Mouse (Mus musculus) liver, embryonic 14.5 days (tissue): Measurements from ENCODE around the gene Chn2. TPM values are rescaled to one million over a fixed set of nuclear protein-coding genes. Genes with fewer than 3 reads are reported as not detected.

ENCODE experiments used
- ATAC-seq: fragments of 200-750 bp; cut with Nextera tagmentation; 2 replicates; pipeline ENCODE4 v1.8.0; 2017; ENCODE audit warnings: moderate number of reproducible peaks, mild to moderate bottlenecking, moderate library complexity; ENCODE audit not compliant: insufficient read depth
- DNase-seq, 3 experiments: peaks; one replicate each; pipeline ENCODE4 v3.0.0-alpha.2; 2012 to 2013; ENCODE audit warnings: low read depth in 3 of 3, low spot score in 3 of 3
- H3K27ac ChIP-seq: fragments of 300-500 bp; sonication (generic); 2 replicates; pipeline ENCODE4 v1.5.1; 2014; ENCODE audit warnings: moderate library complexity, mild to moderate bottlenecking, control low read depth, inconsistent platforms
- H3K27me3 ChIP-seq: fragments of 300-500 bp; sonication (generic); 2 replicates; pipeline ENCODE4 v1.6.1; 2014; ENCODE audit warnings: mild to moderate bottlenecking, low read length, moderate library complexity; ENCODE audit not compliant: control insufficient read depth, insufficient read depth
- H3K36me3 ChIP-seq: fragments of 300-500 bp; sonication (generic); replicated peaks from 2 replicates; pipeline ENCODE4 v1.6.1; 2014; ENCODE audit warnings: low read depth; ENCODE audit not compliant: control insufficient read depth, insufficient read depth
- H3K4me1 ChIP-seq, 2 experiments: fragments of 200-500 bp in 1 of 2; fragments of 300-500 bp in 1 of 2; sonication (generic) in 1 of 2; replicated peaks; 2 replicates each; pipeline ENCODE4 v1.6.1; 2012 to 2014; ENCODE audit warnings: antibody characterized with exemption in 1 of 2, inconsistent platforms in 1 of 2, low read length in 1 of 2; ENCODE audit not compliant: control insufficient read depth in 2 of 2, insufficient read depth in 2 of 2
- H3K4me2 ChIP-seq: fragments of 300-500 bp; sonication (generic); 2 replicates; pipeline ENCODE4 v1.6.1; 2014; ENCODE audit warnings: low read depth, mild to moderate bottlenecking, control low read depth, moderate library complexity
- H3K4me3 ChIP-seq, 2 experiments: fragments of 200-500 bp in 1 of 2; fragments of 300-500 bp in 1 of 2; sonication (generic) in 1 of 2; 2 replicates each; pipeline ENCODE4 v1.5.1; 2012 to 2014; ENCODE audit warnings: low read depth in 2 of 2, low read length in 2 of 2, mild to moderate bottlenecking in 2 of 2, control low read depth in 1 of 2, inconsistent platforms in 1 of 2, moderate library complexity in 1 of 2; ENCODE audit not compliant: insufficient read depth in 1 of 2
- H3K9ac ChIP-seq: fragments of 300-500 bp; sonication (generic); replicated peaks from 2 replicates; pipeline ENCODE4 v1.6.1; 2014; ENCODE audit warnings: mild to moderate bottlenecking, control low read depth, moderate library complexity
- H3K9me3 ChIP-seq: fragments of 300-500 bp; sonication (generic); 2 replicates; pipeline ENCODE4 v1.6.1; 2016; ENCODE audit warnings: low read length, mixed read lengths; ENCODE audit not compliant: control insufficient read depth
- CTCF ChIP-seq: IDR thresholded peaks from 2 replicates; pipeline ENCODE4 v1.5.1; 2016; ENCODE audit warnings: antibody characterized with exemption, low read depth, control low read depth
- EP300 ChIP-seq: IDR thresholded peaks from 2 replicates; pipeline ENCODE4 v1.6.1; 2016; ENCODE audit warnings: antibody characterized with exemption, low read depth
- WGBS: fragments of 180-500 bp; shearing (Covaris S2); extraction: QIAGEN DNeasy Blood & Tissue Kit; methylation state at CpG from one replicate; pipeline ENCODE4 v1.1.7; 2014; ENCODE audit not compliant: insufficient replicate concordance; 5-methylcytosine and 5-hydroxymethylcytosine counted together
- polyA plus RNA-seq, 2 experiments: library from polyadenylated mRNA; depleted of rRNA in 1 of 2; stranded (reverse) in 1 of 2; unstranded in 1 of 2; fragments of >200 nt; fragmentation: Nextera tagmentation in 1 of 2; extraction: Ambion mirVana in 1 of 2; gene quantifications; 2 replicates each; pipeline versions ENCODE4 v1.2.1 to v1.2.3; 2012 to 2014

Gene Chn2
- polyA plus RNA-seq, 2 experiments = 1.7 to 4.3 TPM

GRCm38 (mm10) chr6:54030776-54031175, 8.6 kb upstream of the Chn2 start:
- no peak overlapping the region for H3K27ac ChIP-seq
- no peak overlapping the region for H3K4me2 ChIP-seq
- no peaks in the 10 kb centered on the region for H3K27me3 ChIP-seq
- H3K4me1 ChIP-seq = peaks cover 0 to 2% of the 10 kb centered on the region in 2 experiments; a peak in 1 of 4 replicates
- ATAC-seq (no peak), DNase-seq (no peak)
- 50% methylated on average over 3 of the region's 3 CpGs for WGBS
- H3K36me3 ChIP-seq = no peaks in the 10 kb centered on the region
- no peak for TF ChIP-seq CTCF
- no peak for TF ChIP-seq EP300
- H3K9me3 ChIP-seq = no peaks in the 10 kb centered on the region
- no peak overlapping the region for H3K4me3 ChIP-seq
- H3K9ac ChIP-seq = no peak overlapping the region

GRCm38 (mm10) chr6:54034471-54034870, 4.9 kb upstream of the Chn2 start:
- no peaks in the 10 kb centered on the region for H3K36me3 ChIP-seq
- H3K9me3 ChIP-seq = no peaks in the 10 kb centered on the region
- TF ChIP-seq CTCF = peak; percentile 82
- TF ChIP-seq EP300 = no peak
- H3K27me3 ChIP-seq = peaks cover 10% of the 10 kb centered on the region
- H3K4me1 ChIP-seq = peaks cover 0 to 5% of the 10 kb centered on the region in 2 experiments; a peak in 1 of 4 replicates
- no peak overlapping the region; the same call in 1 of the 2 replicates for H3K4me2 ChIP-seq
- DNase-seq (no peak), ATAC-seq (no peak)
- WGBS = 3% methylated on average over 9 of the region's 9 CpGs
- H3K9ac ChIP-seq = no peak overlapping the region
- no peak overlapping the region for H3K27ac ChIP-seq
- no peak overlapping the region for H3K4me3 ChIP-seq

DNA sequence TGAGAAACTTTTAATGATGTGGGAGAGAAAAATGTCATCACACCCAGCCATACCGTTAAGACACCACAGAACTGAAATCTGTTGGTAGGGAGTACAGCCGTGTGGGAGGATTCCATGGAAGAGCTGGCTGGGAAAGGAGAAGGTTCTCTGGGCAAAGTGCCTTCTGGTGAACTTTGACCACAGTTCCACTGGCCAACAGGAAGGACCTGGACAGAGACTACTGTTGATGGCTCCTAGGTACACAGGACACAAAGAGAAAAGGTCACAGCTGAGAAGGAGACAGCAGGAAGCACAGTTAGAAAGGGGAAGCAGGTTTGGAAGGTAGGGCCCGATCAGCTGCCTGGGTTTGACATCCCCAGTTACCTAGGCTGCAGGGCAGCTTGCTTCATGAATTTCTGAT, 3.8 kb upstream of the Chn2 start:
- H3K4me2 ChIP-seq = no peak overlapping the region
- no peak overlapping the region for H3K27ac ChIP-seq
- no peak overlapping the region for H3K9ac ChIP-seq
- peaks cover 0 to 5% of the 10 kb centered on the region in 2 experiments; a peak in 1 of 4 replicates for H3K4me1 ChIP-seq
- DNase-seq (no peak), ATAC-seq (no peak)
- no peaks in the 10 kb centered on the region for H3K36me3 ChIP-seq
- no peaks in the 10 kb centered on the region for H3K9me3 ChIP-seq
- TF ChIP-seq CTCF (no peak), EP300 (no peak)
- peaks cover 21% of the 10 kb centered on the region for H3K27me3 ChIP-seq
- no peak overlapping the region for H3K4me3 ChIP-seq
- 45% methylated on average over 3 of the region's 3 CpGs for whole genome bisulfite sequencing

- TF ChIP-seq CTCF (no peak), EP300 (no peak)
Measured at GRCm38 (mm10) chr6:54038866-54039265, 488 bp upstream of the Chn2 start.

GRCm38 (mm10) chr6:54039805-54040447, 572 bp downstream of the Chn2 start:
- TF ChIP-seq EP300 (no peak), CTCF (no peak)
- Histone ChIP-seq H3K4me1 (peaks cover 0 to 3% of the 10 kb centered on the region in 2 experiments; a peak in 1 of 4 replicates), H3K36me3 (no peaks in the 10 kb centered on the region), H3K9me3 (no peaks in the 10 kb centered on the region), H3K27me3 (peaks cover 23% of the 10 kb centered on the region), H3K27ac (no peak overlapping the region), H3K4me3 (peak overlapping the region; percentile 42 to 52), H3K4me2 (peak overlapping the region; percentile 51), H3K9ac (no peak overlapping the region)
- ATAC-seq (peak; percentile 21; the same call in 1 of the 2 replicates), DNase-seq (no peak)
- 0% methylated on average over 59 of the region's 62 CpGs for WGBS

More at GRCm38 (mm10) chr6:54038866-54039265, 488 bp upstream of the Chn2 start:
- no peak for ATAC-seq
- peaks cover 23% of the 10 kb centered on the region for H3K27me3 ChIP-seq
- peak overlapping the region; percentile 51 for H3K4me2 ChIP-seq
- H3K27ac ChIP-seq = no peak overlapping the region
- WGBS = 17% methylated on average over 10 of the region's 10 CpGs
- 0 out of 4 replicates have a peak overlapping the region, but pooled peaks of 1 of the 2 experiments have one; percentile 15 for H3K4me3 ChIP-seq
- no peaks in the 10 kb centered on the region for H3K9me3 ChIP-seq
- H3K4me1 ChIP-seq = peaks cover 0 to 5% of the 10 kb centered on the region in 2 experiments; a peak in 1 of 4 replicates
- H3K9ac ChIP-seq = no peak overlapping the region
- DNase-seq = no peak
- no peaks in the 10 kb centered on the region for H3K36me3 ChIP-seq
